Mouse (Mus musculus): Measurements from ENCODE around the gene Spry1.
"Not testable (repeated sequence)": the region's sequence is repeated elsewhere in the genome, so short reads cannot be mapped to it uniquely, and the experiment has no call there.

The Spry1 gene

GRCm38 (mm10) chr3:37639690-37640089, at the start of gene Spry1:
Spry1 (plus strand) TSS chr3:37639947.
- peak; percentile 78 to 92 for DNase-seq

GRCm38 (mm10) chr3:37595721-37596120, 44.0 kb upstream of the Spry1 start:
- DNase-seq = no peak

GRCm38 (mm10) chr3:37596519-37596918, 43.2 kb upstream of the Spry1 start:
- no peak for DNase-seq

- no peak for DNase-seq
These were observed 42.5 kb upstream of the Spry1 start for GRCm38 (mm10) chr3:37597200-37597599.

- not testable (repeated sequence) for DNase-seq
These were observed 40.1 kb upstream of the Spry1 start for GRCm38 (mm10) chr3:37599641-37600040.

- no peak for DNase-seq
These were observed 37.4 kb upstream of the Spry1 start for GRCm38 (mm10) chr3:37602356-37602755.

- DNase-seq = no peak
These were observed 36.9 kb upstream of the Spry1 start for GRCm38 (mm10) chr3:37602890-37603289.

- DNase-seq = no peak
These were observed 36.2 kb upstream of the Spry1 start for GRCm38 (mm10) chr3:37603541-37603940.

GRCm38 (mm10) chr3:37604976-37605875, 34.5 kb upstream of the Spry1 start:
- DNase-seq = no peak

- DNase-seq = no peak
These were observed 33.9 kb upstream of the Spry1 start for GRCm38 (mm10) chr3:37605876-37606238.

GRCm38 (mm10) chr3:37608926-37609325, 30.8 kb upstream of the Spry1 start:
- peak in 1 of 2 experiments; percentile 10 for DNase-seq

- DNase-seq = no peak
These were observed 29.1 kb upstream of the Spry1 start for GRCm38 (mm10) chr3:37610670-37611069.

- no peak for DNase-seq
These were observed 26.0 kb upstream of the Spry1 start for GRCm38 (mm10) chr3:37613722-37614121.

- no peak for DNase-seq
These were observed 24.7 kb upstream of the Spry1 start for GRCm38 (mm10) chr3:37614878-37615650.

GRCm38 (mm10) chr3:37616586-37617547, 22.9 kb upstream of the Spry1 start:
- peak in 1 of 2 experiments; percentile 15 for DNase-seq

- no peak for DNase-seq
These were observed 7.5 kb upstream of the Spry1 start for GRCm38 (mm10) chr3:37632246-37632645.

GRCm38 (mm10) chr3:37632751-37633150, 7.0 kb upstream of the Spry1 start:
- no peak for DNase-seq

- DNase-seq = no peak
These were observed 5.1 kb upstream of the Spry1 start for GRCm38 (mm10) chr3:37634648-37635047.

- no peak for DNase-seq
These were observed 2.8 kb upstream of the Spry1 start for GRCm38 (mm10) chr3:37636921-37637320.

- peak in 1 of 2 experiments; percentile 39 for DNase-seq
These were observed 495 bp downstream of the Spry1 start for GRCm38 (mm10) chr3:37640162-37640721.

GRCm38 (mm10) chr3:37640810-37641209, 1.1 kb downstream of the Spry1 start:
- peak; percentile 43 to 68 for DNase-seq

Measured in spleen, adult 18-20 months (tissue).